Mouse (Mus musculus): ENCODE data around the gene Sry.

The Sry gene

GRCm38 (mm10) chrY:2663558-2663957 is at the start of gene Sry:
Gene Sry, minus strand, starts transcription at chrY:2663658.
- no peak for DNase-seq

Data from lung, adult 18-20 months (tissue).